Mouse (Mus musculus) cortical plate, adult 2 months (tissue): ENCODE measurements around the gene Abcc6.

Source experiments
- CTCF ChIP-seq: fragments of 200-500 bp; IDR thresholded peaks from 2 replicates; pipeline ENCODE4 v1.5.1; 2011; ENCODE audit warnings: mild to moderate bottlenecking, control low read depth, low read length; ENCODE audit not compliant: insufficient read depth; ENCODE audit errors: extremely low read depth
- POLR2A ChIP-seq: fragments of 200-500 bp; IDR thresholded peaks from 2 replicates; pipeline ENCODE4 v1.6.1; 2011; ENCODE audit warnings: mild to moderate bottlenecking, low read length, control low read depth; ENCODE audit not compliant: insufficient read depth; ENCODE audit errors: extremely low read depth

DNA sequence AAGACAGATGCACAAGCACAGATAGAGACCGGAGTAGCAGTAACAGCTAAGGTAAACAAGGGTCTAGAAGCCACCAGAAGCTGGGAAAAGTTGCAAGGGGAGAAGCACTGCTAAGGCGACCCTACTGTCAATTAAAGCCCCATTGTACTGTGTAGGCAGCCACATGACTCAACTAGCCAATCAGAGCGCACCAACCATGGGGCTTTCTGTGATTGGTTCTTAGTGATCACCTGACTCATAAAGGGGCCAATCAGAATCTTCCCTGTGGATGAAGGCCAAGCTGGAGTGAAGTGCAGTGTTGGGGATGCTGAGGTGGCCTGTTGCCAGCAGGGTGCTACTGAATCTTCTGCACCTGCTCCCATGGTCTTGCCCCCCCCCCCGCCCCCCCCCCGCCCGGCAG lies 43.2 kb downstream of the Abcc6 start:
- TF ChIP-seq CTCF = no peak
- TF ChIP-seq POLR2A = no peak
